Mouse (Mus musculus) erythroblast, embryonic 14.5 days (primary cell): ENCODE measurements around the gene E130208F15Rik. TPM values are rescaled to one million over a fixed set of nuclear protein-coding genes. Genes with fewer than 3 reads are reported as not detected.

Experiments used
- H3K27me3 ChIP-seq: 2 replicates; pipeline ENCODE4 v1.6.1; 2012; ENCODE audit warnings: inconsistent platforms; ENCODE audit not compliant: control insufficient read depth
- H3K36me3 ChIP-seq: 2 replicates; pipeline ENCODE4 v1.6.1; 2012; ENCODE audit warnings: mild to moderate bottlenecking, inconsistent platforms; ENCODE audit not compliant: control insufficient read depth
- H3K4me1 ChIP-seq: 2 replicates; pipeline ENCODE4 v1.6.1; 2012; ENCODE audit warnings: inconsistent platforms; ENCODE audit not compliant: control insufficient read depth
- H3K4me3 ChIP-seq: replicated peaks from 2 replicates; pipeline ENCODE3; 2012; ENCODE audit warnings: moderate library complexity, mild to moderate bottlenecking, inconsistent platforms
- H3K9me3 ChIP-seq: 2 replicates; pipeline ENCODE4 v1.6.1; 2012; ENCODE audit warnings: low read length, inconsistent platforms, mixed read lengths; ENCODE audit not compliant: control insufficient read depth
- GATA1 ChIP-seq: IDR thresholded peaks from 2 replicates; pipeline ENCODE4 v1.6.1; 2012; ENCODE audit warnings: low read length, inconsistent platforms, mixed read lengths
- TAL1 ChIP-seq: IDR thresholded peaks from 3 replicates; pipeline ENCODE4 v1.6.1; 2012; ENCODE audit warnings: low read length, inconsistent platforms, mixed read lengths
- polyA plus RNA-seq: library from polyadenylated mRNA; stranded (reverse); fragments of >175 nt; gene quantifications from 2 replicates; pipeline ENCODE4 v1.2.3, GENCODE M21; 2012

Gene E130208F15Rik
- polyA plus RNA-seq, 1 experiment, result not detected

DNA sequence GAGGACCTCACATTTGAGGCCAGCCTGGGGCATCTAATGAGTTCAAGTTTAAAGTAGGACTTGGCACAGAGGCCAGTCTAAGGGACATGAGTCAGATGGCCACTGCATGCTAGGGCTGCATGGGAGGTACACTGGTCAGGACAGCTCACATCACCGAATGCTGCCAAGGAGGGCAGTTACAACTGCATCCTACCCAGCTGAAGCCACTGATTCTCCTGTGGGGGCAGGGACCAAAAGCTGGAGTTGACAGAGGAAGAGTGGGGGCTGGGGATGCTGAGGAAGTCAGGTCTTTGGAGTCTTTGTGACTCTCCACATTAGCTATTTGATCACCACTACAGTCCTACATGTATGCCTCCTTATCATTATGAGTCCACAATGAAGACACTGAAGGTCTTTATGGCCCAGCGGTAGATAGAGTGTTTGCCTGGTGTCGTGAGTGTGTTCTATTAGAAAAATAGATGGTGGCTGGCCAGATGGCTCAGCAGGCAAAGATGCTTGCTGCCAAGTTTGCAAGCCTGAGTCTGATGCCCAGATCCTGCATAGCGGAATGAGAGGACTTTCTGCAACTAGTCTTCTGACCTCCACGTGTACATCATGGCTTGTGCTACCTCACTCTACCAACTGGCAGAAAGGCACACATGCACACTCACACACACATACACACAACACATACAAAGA is 18.0 kb downstream of the E130208F15Rik start:
- H3K4me1 ChIP-seq, result no peaks in the 10 kb centered on the region
- H3K36me3 ChIP-seq, result no peaks in the 10 kb centered on the region
- H3K4me3 ChIP-seq, result no peak overlapping the region
- H3K9me3 ChIP-seq, result no peaks in the 10 kb centered on the region
- TF ChIP-seq GATA1 (no peak), TAL1 (no peak)
- H3K27me3 ChIP-seq, result peaks cover 11% of the 10 kb centered on the region

DNA sequence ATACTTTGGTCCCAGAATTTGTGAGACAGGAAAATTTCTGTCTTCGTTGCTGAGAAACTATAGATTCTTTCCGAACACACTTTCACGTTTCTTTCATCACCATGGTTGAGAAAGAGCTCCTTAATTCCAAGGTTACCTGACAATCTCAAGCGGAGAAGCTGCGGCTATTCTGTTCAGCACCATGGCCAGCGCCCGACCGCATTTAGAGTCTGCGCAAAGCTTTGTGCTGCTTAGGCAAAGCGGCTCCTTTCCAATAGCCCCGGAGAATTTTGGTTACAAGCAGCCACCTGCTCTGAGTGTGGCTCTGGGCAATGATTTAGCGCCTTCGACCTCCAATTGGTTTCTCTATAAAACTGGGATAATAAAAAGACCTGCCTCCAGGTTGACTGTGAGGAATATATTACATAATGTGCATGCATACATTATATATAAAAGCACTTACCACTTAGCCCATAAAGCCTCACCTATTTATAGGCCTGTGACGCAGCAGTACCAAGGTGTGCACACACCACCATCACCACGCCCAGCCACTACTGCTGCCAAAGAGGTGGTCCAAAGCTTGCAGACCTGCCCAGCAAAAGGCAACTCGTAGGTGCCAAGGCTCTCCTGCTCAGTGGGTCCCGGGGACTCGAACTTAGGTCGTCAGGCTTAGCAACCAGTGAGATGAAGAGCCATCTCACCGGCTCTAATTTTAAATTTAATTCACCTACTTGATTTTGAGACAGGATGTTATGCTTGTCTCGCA is 25.3 kb downstream of the E130208F15Rik start:
- H3K36me3 ChIP-seq, result no peaks in the 10 kb centered on the region
- H3K4me1 ChIP-seq, result no peaks in the 10 kb centered on the region
- no peak overlapping the region for H3K4me3 ChIP-seq
- H3K9me3 ChIP-seq, result no peaks in the 10 kb centered on the region
- H3K27me3 ChIP-seq, result peaks cover 20% of the 10 kb centered on the region
- no peak for TF ChIP-seq TAL1
- TF ChIP-seq GATA1, result no peak

DNA sequence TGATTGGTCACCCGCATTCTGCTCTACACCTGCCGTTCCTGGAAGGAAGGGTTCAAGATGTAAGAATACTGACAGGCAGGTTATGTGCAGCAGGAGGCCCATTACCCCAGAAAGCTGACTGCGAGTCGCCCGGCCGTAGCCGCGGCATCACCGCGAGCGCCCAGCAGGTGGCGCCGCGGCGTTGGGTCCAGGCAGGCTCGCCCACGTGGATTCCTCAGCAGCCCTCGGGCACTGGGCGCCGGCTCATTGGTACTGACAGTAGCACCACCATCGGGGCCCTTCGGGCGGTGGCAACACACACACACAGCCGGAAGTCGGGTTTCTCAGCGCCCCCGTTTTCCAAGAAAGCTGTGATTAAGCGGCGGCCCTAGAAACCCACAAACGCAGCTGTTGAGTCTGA is 26.3 kb downstream of the E130208F15Rik start:
- no peak for TF ChIP-seq GATA1
- H3K27me3 ChIP-seq, result peaks cover 20% of the 10 kb centered on the region
- no peak overlapping the region for H3K4me3 ChIP-seq

DNA sequence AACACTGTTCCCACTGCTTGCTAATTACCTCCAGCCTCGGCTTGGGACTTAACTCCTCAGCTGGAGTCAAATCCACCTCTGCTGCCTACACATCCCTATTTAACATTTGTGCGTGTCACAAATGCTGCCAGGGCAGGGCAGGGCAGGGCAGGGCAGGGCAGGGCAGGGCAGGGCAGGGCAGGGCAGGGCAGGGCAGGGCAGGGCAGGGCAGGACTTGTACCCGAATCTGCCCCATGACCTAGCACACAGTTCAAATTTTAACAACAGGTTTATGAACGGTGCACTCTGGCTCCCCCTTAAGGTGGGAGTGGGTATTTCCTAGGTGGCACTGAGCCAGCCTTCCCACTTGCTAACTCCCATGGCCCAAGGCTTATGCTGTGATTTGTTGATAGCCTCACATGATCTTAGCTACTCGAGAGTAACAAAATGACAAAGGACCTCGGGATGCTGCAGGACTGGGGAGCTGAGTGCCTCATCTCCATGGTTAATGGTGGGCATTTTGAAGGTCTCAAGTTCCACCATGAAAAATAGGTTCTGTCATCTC is 31.8 kb downstream of the E130208F15Rik start:
- Histone ChIP-seq H3K36me3 (no peaks in the 10 kb centered on the region; the same call in 1 of the 2 replicates), H3K4me1 (no peaks in the 10 kb centered on the region), H3K4me3 (no peak overlapping the region), H3K9me3 (no peaks in the 10 kb centered on the region), H3K27me3 (peaks cover 6% of the 10 kb centered on the region; the same call in 1 of the 2 replicates)
- TF ChIP-seq GATA1 (no peak), TAL1 (no peak)

More for the DNA sequence above, 26.3 kb downstream of the E130208F15Rik start:
- Histone ChIP-seq H3K36me3 (no peaks in the 10 kb centered on the region), H3K9me3 (no peaks in the 10 kb centered on the region), H3K4me1 (no peaks in the 10 kb centered on the region)

DNA sequence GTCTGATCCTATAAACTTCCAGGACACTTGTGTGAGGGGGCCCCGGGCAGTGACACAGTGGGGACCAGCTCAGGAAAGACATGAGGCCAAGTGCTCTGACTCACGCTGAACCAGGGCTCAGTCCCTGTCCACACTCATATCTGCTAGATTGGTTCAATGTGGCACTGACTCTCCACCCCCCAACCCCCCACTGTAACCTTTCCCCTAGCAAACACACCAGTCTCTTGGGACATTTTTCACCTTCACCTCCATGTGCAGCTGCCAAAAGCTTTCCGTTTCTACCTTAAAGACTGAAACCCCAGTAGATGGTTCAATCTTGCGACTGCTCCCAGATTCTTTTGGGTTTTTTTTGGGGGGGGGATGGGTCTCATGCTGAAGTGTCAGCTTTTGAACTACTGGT is 32.5 kb downstream of the E130208F15Rik start:
- Histone ChIP-seq H3K4me3 (no peak overlapping the region), H3K27me3 (no peaks in the 10 kb centered on the region), H3K4me1 (no peaks in the 10 kb centered on the region), H3K9me3 (no peaks in the 10 kb centered on the region), H3K36me3 (no peaks in the 10 kb centered on the region; the same call in 1 of the 2 replicates)
- TF ChIP-seq GATA1, result no peak
- no peak for TF ChIP-seq TAL1

DNA sequence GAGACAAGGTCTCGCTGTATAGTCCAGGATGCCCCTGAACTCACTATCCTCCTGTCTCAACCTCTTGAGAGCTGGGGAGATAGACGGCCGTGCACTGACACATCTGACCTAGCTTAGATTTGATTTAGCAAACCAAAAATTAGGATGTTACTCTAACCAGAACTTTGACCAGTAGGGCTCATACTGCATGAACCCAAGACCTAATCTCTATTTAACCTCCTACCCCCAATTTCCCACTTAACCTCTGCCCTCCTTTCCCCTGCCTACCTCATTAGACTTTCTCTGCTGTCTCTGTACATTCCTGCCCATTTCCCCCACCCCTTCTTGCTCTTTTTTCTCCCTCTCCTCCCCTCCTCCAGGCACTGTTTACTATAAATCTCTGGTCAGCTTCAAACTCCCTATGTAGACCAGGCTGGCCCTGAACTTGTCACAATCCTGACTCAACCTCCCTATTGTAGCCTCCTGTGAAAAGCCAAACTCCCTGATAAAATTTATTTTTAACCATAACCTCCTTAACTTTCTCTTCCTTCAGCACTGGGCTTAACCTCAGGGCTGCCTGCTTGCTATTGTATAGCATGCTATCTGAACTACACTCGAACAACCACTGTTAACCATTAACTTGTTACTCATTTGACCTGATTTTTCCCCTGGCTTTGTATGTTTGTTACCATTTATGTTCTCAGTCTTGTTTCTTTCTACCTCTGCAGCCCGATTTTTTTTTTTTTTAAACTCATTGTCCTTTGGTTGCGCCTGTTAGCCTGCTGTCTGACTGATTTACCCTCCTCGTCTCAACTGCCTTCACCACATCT is 37.0 kb downstream of the E130208F15Rik start:
- Histone ChIP-seq H3K9me3 (no peaks in the 10 kb centered on the region), H3K36me3 (no peaks in the 10 kb centered on the region; the same call in 1 of the 2 replicates), H3K4me3 (no peak overlapping the region), H3K4me1 (no peaks in the 10 kb centered on the region), H3K27me3 (peaks cover 18% of the 10 kb centered on the region)
- TF ChIP-seq TAL1 (no peak), GATA1 (no peak)

DNA sequence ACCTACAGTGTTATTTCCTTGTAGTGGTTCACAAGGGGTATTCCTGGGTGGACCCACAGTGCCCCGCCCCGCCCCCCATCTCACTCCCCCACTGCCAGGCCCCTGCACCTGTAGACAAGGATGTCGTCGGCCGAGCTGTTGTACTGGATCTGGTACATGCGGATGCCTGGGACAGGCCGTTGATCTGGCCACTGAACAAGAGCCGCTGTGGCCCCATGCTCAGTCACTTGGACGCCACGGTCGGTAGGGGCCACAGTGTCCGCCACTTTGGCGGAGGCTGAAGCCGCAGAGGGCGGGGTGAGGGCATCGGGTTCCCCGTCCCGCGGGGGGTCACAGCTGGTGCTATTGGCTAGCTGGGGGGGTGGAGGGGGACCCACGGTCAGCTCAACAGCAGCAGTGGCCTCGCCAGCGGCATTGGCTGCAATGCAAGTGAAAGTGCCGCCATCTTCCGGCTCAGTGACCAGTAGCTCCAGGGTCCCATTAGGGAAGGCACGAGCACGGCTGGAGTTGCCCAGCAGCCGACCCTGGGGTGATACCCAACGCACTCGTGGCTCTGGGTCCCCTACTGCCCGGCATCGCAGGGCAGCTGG is 37.8 kb downstream of the E130208F15Rik start:
- no peaks in the 10 kb centered on the region for H3K4me1 ChIP-seq
- peaks cover 26% of the 10 kb centered on the region for H3K27me3 ChIP-seq
- no peaks in the 10 kb centered on the region; the same call in 1 of the 2 replicates for H3K36me3 ChIP-seq
- TF ChIP-seq TAL1, result no peak
- TF ChIP-seq GATA1, result no peak
- peak overlapping the region; percentile 14 for H3K4me3 ChIP-seq
- H3K9me3 ChIP-seq, result no peaks in the 10 kb centered on the region

DNA sequence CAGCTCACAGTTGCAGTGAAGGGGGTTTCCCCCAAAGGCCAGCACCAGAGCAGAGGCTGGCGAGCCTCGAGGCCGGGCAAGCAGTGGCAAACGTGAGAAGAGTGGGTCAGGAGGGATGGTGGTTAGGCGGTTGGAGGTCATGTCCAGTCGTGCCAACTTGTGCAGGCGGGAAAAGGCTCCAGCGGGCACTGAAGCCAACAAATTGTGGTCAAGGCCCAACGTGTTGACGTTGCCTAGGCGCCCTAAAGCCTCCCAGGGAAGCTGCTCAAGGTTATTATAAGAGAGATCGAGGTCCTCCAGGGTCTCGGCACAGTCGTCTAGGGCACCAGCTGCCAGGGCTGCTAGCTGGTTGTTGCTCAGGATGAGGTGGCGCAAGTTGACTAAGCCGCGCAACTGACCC is 38.5 kb downstream of the E130208F15Rik start:
- TF ChIP-seq GATA1 (no peak), TAL1 (no peak)
- no peak overlapping the region for H3K4me3 ChIP-seq
- no peaks in the 10 kb centered on the region for H3K4me1 ChIP-seq

More for the DNA sequence above, 38.5 kb downstream of the E130208F15Rik start:
- no peaks in the 10 kb centered on the region for H3K9me3 ChIP-seq
- peaks cover 30% of the 10 kb centered on the region for H3K27me3 ChIP-seq
- H3K36me3 ChIP-seq, result no peaks in the 10 kb centered on the region; the same call in 1 of the 2 replicates
